Mouse (Mus musculus) left cerebral cortex, adult 9 months (tissue): Measurements from ENCODE around the gene Xpo1.
"Not testable (repeated sequence)": the region's sequence is repeated elsewhere in the genome, so short reads cannot be mapped to it uniquely, and the experiment has no call there.

Source experiments
- DNase-seq, 2 experiments: peaks; one replicate each; pipeline ENCODE4 v3.0.0; 2022; ENCODE audit warnings: low spot score in 2 of 2

Gene Xpo1

DNA sequence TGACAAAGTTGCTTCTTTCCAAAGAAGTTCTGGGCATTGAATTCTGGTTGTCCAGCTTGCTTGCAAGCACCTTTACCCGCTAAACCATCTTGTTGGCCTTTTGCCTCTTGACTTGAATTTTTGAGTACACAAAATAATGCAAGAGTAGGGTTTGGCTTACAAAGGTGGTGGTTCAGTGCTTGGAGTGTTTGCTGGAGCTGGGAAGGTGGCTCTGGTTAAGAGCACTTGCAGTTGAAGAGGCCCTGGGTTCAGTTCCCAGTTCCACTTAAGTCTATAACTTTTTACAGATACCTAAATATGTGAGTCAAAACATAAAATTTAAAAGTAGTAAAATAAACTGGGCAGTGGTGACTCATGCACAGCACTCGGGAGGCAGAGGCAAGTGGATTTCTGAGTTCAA lies 42.5 kb downstream of the Xpo1 start:
- no peak for DNase-seq

DNA sequence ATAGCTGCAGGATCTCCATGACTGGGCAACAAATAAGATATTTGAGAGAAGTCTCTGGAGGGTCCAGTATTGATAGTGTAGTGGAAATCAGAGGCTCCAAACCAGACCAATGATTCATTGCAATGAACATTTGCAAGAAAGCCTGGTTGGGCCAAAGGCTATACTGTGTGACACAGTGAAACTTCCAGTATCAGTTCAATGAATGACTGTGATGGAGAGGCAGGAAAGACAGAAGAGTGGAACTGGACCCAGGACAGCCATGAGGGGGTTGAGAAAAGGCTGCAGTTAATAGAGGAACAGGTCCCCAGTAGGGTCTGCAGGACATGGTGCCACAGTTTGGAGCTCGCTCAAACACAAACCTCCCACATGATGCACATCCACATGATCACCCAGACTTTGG lies 44.1 kb downstream of the Xpo1 start:
- DNase-seq, result no peak

- DNase-seq, result no peak
These were observed 47.3 kb downstream of the Xpo1 start for GRCm38 (mm10) chr11:23303126-23303525.

- not testable (repeated sequence) for DNase-seq
These were observed 49.3 kb downstream of the Xpo1 start for GRCm38 (mm10) chr11:23305101-23305672.

DNA sequence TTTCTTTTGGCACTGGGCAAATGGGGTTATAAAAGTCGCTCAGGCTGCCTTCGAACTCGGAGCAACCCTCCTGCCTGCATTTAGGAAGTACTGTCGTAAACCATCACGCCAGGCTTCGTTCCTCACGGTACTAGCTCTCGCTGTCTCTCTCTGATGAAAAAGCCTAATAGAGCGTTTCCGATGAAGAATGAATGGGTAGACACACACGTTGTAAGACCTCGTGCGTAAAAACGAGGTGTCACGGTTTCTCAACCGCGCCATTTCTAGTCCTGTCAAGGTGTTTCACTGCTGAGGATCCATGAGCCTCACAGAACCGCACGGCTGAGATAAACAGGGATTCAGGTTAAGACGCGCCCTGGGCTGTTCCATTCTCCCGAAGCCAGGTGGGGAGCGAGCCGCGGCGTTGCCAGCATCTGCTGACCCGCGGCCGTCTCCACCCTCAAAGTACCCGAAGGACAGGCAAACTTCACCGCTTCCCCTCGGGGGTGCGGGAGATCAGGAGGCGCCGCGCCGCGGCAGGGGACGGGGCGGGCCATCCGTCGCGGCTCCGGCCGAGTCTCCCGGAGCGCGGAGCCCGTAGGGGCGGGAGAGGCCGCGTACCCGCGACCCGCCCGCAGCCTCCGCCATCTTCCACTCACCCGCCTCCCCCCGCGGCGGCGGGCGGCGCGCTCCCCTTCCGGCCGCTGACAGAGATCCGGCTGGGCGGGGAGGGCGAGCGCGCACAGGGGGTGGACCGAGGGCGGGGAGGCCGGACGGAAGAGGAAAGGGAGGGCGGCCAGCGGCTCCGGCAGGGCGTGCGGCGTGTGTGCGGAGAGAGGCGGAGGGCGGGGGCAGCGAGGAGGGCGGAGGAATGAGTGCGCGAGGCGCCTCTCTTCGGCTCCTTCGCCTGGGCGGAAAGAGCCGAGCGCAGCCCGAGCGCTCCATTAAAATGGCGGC lies 50.1 kb downstream of the Xpo1 start:
- peak; percentile 90 to 93 for DNase-seq

- peak in 1 of 2 experiments; percentile 44 for DNase-seq
These were observed 51.1 kb downstream of the Xpo1 start, which contains the start of gene Usp34 for GRCm38 (mm10) chr11:23306764-23307565. TSS of gene Usp34 (plus strand) at chr11:23306895.

- no peak for DNase-seq
These were observed 51.7 kb downstream of the Xpo1 start for GRCm38 (mm10) chr11:23307566-23307920.

- DNase-seq, result no peak
These were observed 57.7 kb downstream of the Xpo1 start for GRCm38 (mm10) chr11:23313496-23313895.

- no peak for DNase-seq
These were observed 73.6 kb downstream of the Xpo1 start for GRCm38 (mm10) chr11:23329413-23329812.

DNA sequence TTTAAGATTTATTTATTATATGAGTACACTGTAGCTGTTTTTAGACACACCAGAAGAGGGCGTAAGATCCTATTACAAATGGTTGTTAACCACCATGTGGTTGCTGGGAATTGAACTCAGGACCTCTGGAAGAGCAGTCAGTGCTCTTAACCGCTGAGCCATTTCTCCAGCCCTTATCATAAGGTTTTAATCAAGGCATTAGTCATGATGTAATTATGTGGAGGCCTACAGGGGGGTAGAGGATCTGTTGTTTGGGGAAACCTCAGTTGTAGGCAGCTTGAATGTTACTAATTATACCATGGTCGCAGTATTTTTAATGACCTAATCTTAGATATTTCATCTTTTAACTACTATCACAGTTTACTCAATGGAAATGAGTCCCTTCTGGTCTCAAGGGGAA lies 76.3 kb downstream of the Xpo1 start:
- no peak for DNase-seq

DNA sequence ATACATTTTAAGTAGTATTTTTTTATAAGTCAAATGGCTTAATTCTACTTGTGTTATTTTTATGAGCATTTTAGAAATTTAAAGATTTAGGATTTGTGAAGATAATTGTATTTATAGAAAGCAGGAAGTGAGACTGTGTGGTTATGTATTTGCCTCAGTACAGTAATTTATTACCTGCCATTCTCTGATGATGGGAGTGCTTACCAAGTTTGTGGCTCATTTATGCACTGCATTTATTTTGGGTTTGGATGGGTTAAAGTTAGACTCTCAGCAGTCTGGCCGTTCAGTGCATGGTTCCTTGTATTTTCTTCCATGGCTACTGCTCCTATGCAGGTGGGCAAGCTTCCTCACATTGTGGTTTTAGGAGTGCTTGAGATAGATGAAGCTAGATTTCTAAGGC lies 79.3 kb downstream of the Xpo1 start:
- no peak for DNase-seq
